Mouse (Mus musculus): ENCODE results near the gene Crxos. TPM values are rescaled to one million over a fixed set of nuclear protein-coding genes. Genes with fewer than 3 reads are reported as not detected.

Gene Crxos
- polyA plus RNA-seq, 1 experiment from 2014 or later, result not detected

DNA sequence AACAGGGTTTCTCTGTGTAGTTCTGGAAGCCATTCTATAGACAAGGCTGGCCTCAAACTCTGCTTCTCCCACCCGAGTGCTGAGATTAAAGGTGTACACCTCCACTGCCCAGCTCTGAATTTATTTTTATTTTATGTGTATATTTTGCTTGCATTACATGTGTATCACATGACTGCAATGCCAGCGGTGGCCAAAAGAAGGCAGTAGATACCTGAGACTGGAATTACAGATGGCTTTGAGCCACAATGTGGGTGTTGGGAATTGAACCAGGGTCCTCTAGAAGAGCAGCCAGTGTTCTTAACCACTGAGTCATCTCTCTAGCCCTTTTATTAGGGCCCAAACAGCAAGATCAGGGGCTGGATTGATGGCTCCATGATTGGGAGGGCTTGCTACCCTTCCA lies 48.1 kb downstream of the Crxos start:
- H3K4me1 ChIP-seq, result peaks cover 5% of the 10 kb centered on the region; the same call in 1 of the 2 replicates
- H3K36me3 ChIP-seq, result peaks cover 7% of the 10 kb centered on the region; the same call in 1 of the 2 replicates
- 57% methylated on average over 2 of the region's 2 CpGs for WGBS
- no peak overlapping the region for H3K4me3 ChIP-seq
- no peak for DNase-seq (ENCODE audit: low spot score)
- no peaks in the 10 kb centered on the region for H3K27me3 ChIP-seq (ENCODE audit: insufficient read depth, poor library complexity, severe bottlenecking)
- H3K27ac ChIP-seq, result no peak overlapping the region
- H3K9me3 ChIP-seq, result no peaks in the 10 kb centered on the region

DNA sequence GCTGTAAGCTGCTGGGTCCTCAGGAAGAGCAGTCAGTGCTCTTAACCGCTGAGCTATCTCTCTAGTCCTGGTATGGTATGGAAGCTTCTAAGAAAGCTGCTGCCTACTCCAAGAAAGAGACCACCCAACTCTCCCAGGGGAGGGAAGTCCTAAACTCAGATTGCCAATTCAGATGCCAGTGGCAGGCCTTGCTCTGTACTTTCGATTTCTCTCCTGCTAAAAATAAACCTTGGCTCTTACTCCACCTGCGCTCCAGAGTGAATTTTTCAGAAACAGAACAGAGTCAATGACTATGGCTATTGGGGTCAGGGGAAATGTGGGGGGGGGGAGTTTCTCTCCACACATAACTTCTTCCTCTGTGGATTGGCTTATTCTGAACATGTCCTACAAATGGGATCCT lies 49.2 kb downstream of the Crxos start:
- WGBS, result 51% methylated on average over 3 of the region's 3 CpGs
- H3K4me1 ChIP-seq, result peaks cover 5% of the 10 kb centered on the region; the same call in 1 of the 2 replicates
- no peak overlapping the region for H3K4me3 ChIP-seq
- DNase-seq (ENCODE audit: low spot score), result no peak
- no peaks in the 10 kb centered on the region for H3K9me3 ChIP-seq
- H3K36me3 ChIP-seq, result peaks cover 16% of the 10 kb centered on the region
- H3K27ac ChIP-seq, result no peak overlapping the region
- no peaks in the 10 kb centered on the region for H3K27me3 ChIP-seq (ENCODE audit: insufficient read depth, poor library complexity, severe bottlenecking)

GRCm38 (mm10) chr7:15933437-15934359 lies 51.3 kb downstream of the Crxos start:
- H3K27ac ChIP-seq, result 0 out of 2 replicates have a peak overlapping the region, but pooled peaks have one; percentile 4
- no peak overlapping the region for H3K4me3 ChIP-seq
- peaks cover 37% of the 10 kb centered on the region for H3K36me3 ChIP-seq
- peaks cover 5% of the 10 kb centered on the region; the same call in 1 of the 2 replicates for H3K4me1 ChIP-seq
- WGBS, result 50% methylated on average over 16 of the region's 16 CpGs
- no peaks in the 10 kb centered on the region for H3K27me3 ChIP-seq (ENCODE audit: insufficient read depth, poor library complexity, severe bottlenecking)
- no peaks in the 10 kb centered on the region for H3K9me3 ChIP-seq
- DNase-seq (ENCODE audit: low spot score), result no peak

DNA sequence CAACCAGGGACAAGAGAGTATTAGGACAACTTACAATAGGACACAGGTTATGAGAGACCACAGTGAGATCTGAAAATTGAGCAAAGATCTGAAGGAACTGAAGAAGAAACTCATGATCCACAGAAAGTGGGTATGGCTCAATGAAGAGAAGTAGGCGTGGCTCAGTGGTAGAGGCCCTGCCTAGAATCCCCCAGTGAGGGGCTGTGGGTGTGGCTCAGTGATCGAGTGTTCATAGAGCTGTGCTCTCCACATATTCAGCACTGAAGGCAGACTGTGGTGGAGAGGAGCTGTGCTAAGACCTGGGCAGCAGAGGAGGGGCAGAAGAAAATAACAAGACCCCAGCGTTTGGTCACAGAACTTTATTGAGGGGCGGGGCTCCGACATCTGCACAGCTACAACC lies 55.1 kb downstream of the Crxos start:
- 83% methylated on average over 5 of the region's 5 CpGs for WGBS
- Histone ChIP-seq H3K27me3 (ENCODE audit: insufficient read depth, poor library complexity, severe bottlenecking) (no peaks in the 10 kb centered on the region), H3K9me3 (no peaks in the 10 kb centered on the region), H3K36me3 (peaks cover 75% of the 10 kb centered on the region), H3K27ac (no peak overlapping the region), H3K4me3 (no peak overlapping the region), H3K4me1 (peaks cover 5% of the 10 kb centered on the region; the same call in 1 of the 2 replicates)
- DNase-seq (ENCODE audit: low spot score), result no peak

GRCm38 (mm10) chr7:15938621-15939020 lies 56.2 kb downstream of the Crxos start:
- DNase-seq (ENCODE audit: low spot score), result no peak
- H3K4me3 ChIP-seq, result no peak overlapping the region; the same call in 1 of the 2 replicates
- no peaks in the 10 kb centered on the region for H3K27me3 ChIP-seq (ENCODE audit: insufficient read depth, poor library complexity, severe bottlenecking)
- peaks cover 1% of the 10 kb centered on the region; the same call in 1 of the 2 replicates for H3K4me1 ChIP-seq
- H3K36me3 ChIP-seq, result peaks cover 86% of the 10 kb centered on the region
- no peaks in the 10 kb centered on the region for H3K9me3 ChIP-seq
- H3K27ac ChIP-seq, result no peak overlapping the region
- 91% methylated on average over 3 of the region's 3 CpGs for WGBS

GRCm38 (mm10) chr7:15944311-15944710 lies 61.9 kb downstream of the Crxos start:
- WGBS, result 90% methylated on average over 1 of the region's 1 CpGs
- Histone ChIP-seq H3K27ac (no peak overlapping the region), H3K9me3 (no peaks in the 10 kb centered on the region), H3K27me3 (ENCODE audit: insufficient read depth, poor library complexity, severe bottlenecking) (no peaks in the 10 kb centered on the region), H3K4me3 (peak overlapping the region; percentile 79; the same call in 1 of the 2 replicates), H3K4me1 (peaks cover 17% of the 10 kb centered on the region), H3K36me3 (peaks cover 55% of the 10 kb centered on the region)
- DNase-seq (ENCODE audit: low spot score), result no peak

DNA sequence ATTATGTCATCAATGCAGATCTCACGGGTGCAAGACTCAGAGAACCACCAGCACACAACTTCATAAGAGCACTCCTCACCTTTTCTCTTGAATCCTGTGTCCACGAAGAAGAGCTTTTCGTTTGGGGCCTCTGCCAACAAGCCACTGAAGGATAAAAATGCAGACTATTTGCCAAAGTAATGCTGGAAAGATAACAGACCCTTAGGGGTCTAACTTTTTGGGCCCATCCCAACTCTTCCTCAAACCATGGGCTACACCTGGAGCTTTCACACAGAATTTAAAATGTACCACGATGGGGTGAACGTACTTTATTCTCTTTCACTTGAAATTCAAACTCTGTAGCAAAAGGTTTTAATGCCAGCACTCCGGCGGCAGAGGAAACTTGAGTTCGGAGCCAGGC lies 62.8 kb downstream of the Crxos start:
- 6% methylated on average over 8 of the region's 8 CpGs for WGBS
- H3K36me3 ChIP-seq, result peaks cover 49% of the 10 kb centered on the region
- H3K27me3 ChIP-seq (ENCODE audit: insufficient read depth, poor library complexity, severe bottlenecking), result no peaks in the 10 kb centered on the region
- H3K27ac ChIP-seq, result peak overlapping the region; percentile 97
- H3K4me1 ChIP-seq, result peaks cover 17% of the 10 kb centered on the region
- no peaks in the 10 kb centered on the region for H3K9me3 ChIP-seq
- H3K4me3 ChIP-seq, result peak overlapping the region; percentile 79
- DNase-seq (ENCODE audit: low spot score), result no peak

GRCm38 (mm10) chr7:15945721-15946536 lies 63.5 kb downstream of the Crxos start, which contains the start of gene Nop53:
Nop53 (minus strand) TSS chr7:15946074.
- Histone ChIP-seq H3K9me3 (no peaks in the 10 kb centered on the region), H3K27ac (peak within 1 kb of the TSS; percentile 97), H3K27me3 (ENCODE audit: insufficient read depth, poor library complexity, severe bottlenecking) (no peaks in the 10 kb centered on the region), H3K4me3 (peak within 1 kb of the TSS; percentile 79), H3K4me1 (peaks cover 17% of the 10 kb centered on the region), H3K36me3 (peaks cover 46% of the 10 kb centered on the region)
- WGBS, result 2% methylated on average over 59 of the region's 59 CpGs
- DNase-seq (ENCODE audit: low spot score), result peak; percentile 96

DNA sequence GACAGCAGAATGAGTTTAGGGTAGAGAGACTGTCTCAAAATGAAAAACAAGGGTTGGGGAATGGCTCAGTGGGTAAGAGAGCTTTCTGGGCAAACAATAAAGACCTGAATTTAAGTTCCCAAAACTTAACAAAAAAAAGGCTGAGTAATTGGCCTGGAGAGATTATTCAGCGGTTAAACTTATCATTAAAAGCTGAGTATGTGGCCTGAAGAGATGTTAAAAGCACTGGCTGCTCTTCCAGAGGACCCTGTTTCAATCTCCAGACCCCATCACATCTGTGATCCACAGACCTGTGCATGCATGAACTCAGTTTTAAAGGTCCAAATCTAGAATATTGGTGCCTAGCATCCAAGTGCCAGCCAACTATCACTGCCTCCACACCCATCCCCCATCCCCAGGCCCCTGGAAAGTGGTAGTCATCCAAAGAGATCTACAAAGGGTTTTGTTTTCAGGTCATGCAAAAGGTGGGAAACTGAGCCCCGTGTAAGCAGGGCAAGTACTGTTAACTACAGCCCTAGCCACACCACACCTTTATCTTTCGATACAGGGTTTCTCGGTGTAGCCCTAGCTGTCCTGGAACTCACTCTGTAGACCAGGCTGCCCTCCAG lies 65.3 kb downstream of the Crxos start:
- Histone ChIP-seq H3K4me1 (peaks cover 21% of the 10 kb centered on the region), H3K36me3 (peaks cover 34% of the 10 kb centered on the region), H3K4me3 (peak overlapping the region; percentile 53; the same call in 1 of the 2 replicates), H3K9me3 (no peaks in the 10 kb centered on the region), H3K27me3 (ENCODE audit: insufficient read depth, poor library complexity, severe bottlenecking) (no peaks in the 10 kb centered on the region), H3K27ac (peak overlapping the region; percentile 83)
- WGBS, result 33% methylated on average over 4 of the region's 4 CpGs
- no peak for DNase-seq (ENCODE audit: low spot score)

DNA sequence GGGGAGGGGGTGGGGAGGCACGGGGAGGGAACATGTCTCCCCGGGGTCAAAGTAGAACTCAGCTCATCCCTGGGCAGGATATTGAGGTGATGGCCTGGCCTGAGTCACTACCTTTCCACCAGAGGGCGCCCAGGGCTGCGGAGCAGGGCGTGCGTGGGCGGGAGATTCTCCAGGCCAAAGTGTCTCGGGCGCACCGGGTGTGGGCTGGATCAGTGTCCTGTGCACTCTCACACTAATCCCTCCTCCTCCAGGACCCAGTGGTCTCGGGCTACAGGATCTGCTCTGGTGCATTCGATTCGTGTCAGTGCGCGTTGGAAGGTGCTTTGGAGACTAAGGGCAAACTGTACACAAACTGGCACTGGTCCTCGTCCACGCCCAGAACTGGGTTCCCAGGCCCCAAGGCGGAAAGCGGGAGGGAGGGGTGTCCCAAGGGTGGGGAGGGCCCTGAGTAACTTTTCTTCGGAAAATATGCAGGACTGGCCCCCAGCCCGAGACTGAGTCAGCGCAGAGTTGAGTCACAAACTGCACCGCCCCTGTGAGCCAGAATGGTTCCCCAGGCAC lies 66.0 kb downstream of the Crxos start:
- Histone ChIP-seq H3K27me3 (ENCODE audit: insufficient read depth, poor library complexity, severe bottlenecking) (no peaks in the 10 kb centered on the region), H3K36me3 (peaks cover 30% of the 10 kb centered on the region), H3K4me1 (peaks cover 21% of the 10 kb centered on the region), H3K9me3 (0 out of 2 replicates have a peak, but pooled peaks cover 2% of the 10 kb centered on the region), H3K27ac (peak overlapping the region; percentile 83), H3K4me3 (peak overlapping the region; percentile 53)
- WGBS, result 4% methylated on average over 23 of the region's 23 CpGs
- peak; percentile 96 for DNase-seq (ENCODE audit: low spot score)

DNA sequence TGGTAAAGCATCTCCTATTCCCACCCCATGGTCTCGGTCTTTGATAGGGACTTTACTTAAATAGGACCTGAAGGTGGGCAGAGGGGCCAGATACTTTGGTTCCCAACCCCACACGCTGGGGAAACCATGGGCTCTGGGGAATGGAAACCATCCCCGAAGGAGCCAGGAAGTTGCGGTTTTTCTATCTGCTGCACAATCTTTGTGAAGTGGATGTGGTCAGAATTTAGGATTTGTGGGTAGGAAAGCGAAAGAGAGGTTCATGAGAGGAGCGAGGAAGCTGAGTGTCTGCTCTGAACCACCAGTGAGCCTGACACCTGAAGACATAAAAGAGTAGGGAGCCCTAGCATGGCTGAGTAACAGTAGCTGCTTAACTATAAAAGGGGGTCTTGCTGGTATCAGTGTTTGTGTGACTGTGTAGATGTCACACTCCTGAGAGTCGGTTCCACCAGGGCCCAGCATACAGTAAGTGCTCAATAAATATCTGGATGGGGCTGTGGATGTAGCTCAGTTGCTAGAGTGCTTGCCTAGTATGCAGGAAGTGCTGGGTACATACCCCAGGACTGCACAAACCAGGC lies 66.9 kb downstream of the Crxos start:
- DNase-seq (ENCODE audit: low spot score), result no peak
- 71% methylated on average over 7 of the region's 7 CpGs for WGBS
- Histone ChIP-seq H3K4me1 (peaks cover 22% of the 10 kb centered on the region), H3K27me3 (ENCODE audit: insufficient read depth, poor library complexity, severe bottlenecking) (no peaks in the 10 kb centered on the region), H3K27ac (no peak overlapping the region), H3K36me3 (peaks cover 25% of the 10 kb centered on the region), H3K4me3 (no peak overlapping the region), H3K9me3 (0 out of 2 replicates have a peak, but pooled peaks cover 4% of the 10 kb centered on the region)

GRCm38 (mm10) chr7:15950008-15950407 lies 67.6 kb downstream of the Crxos start:
- Histone ChIP-seq H3K4me3 (no peak overlapping the region), H3K4me1 (peaks cover 25% of the 10 kb centered on the region), H3K36me3 (peaks cover 21% of the 10 kb centered on the region), H3K9me3 (0 out of 2 replicates have a peak, but pooled peaks cover 4% of the 10 kb centered on the region), H3K27me3 (ENCODE audit: insufficient read depth, poor library complexity, severe bottlenecking) (no peaks in the 10 kb centered on the region), H3K27ac (no peak overlapping the region)
- 83% methylated on average over 15 of the region's 15 CpGs for WGBS
- DNase-seq (ENCODE audit: low spot score), result no peak

Data from heart, embryonic 10.5 days (tissue).